Mouse (Mus musculus) bone marrow macrophage, adult 2 months (primary cell): ENCODE measurements at regions not wholly inside any gene's neighbourhood (a gene's known extent, or its start where the extent isn't known, plus 50 kb on each side); places are given as distances from the start of the nearest gene placed in this dataset.

ENCODE experiments used
- H3K27ac ChIP-seq: 2 replicates; pipeline ENCODE4 v1.5.1; 2012; ENCODE audit warnings: low read depth, low read length; ENCODE audit not compliant: insufficient read depth
- H3K4me1 ChIP-seq: 2 replicates; pipeline ENCODE4 v1.6.1; 2012; ENCODE audit warnings: low read length; ENCODE audit not compliant: control insufficient read depth, insufficient read depth
- H3K4me3 ChIP-seq: 2 replicates; pipeline ENCODE4 v1.5.1; 2012; ENCODE audit warnings: mild to moderate bottlenecking, low read length, moderate library complexity; ENCODE audit not compliant: insufficient read depth
- CTCF ChIP-seq: IDR thresholded peaks from 2 replicates; pipeline ENCODE4 v1.5.1; 2012; ENCODE audit warnings: low read depth, mild to moderate bottlenecking, low read length, moderate library complexity
- POLR2A ChIP-seq: IDR thresholded peaks from 2 replicates; pipeline ENCODE4 v1.6.1; 2012; ENCODE audit warnings: mild to moderate bottlenecking, low read depth, low read length, borderline replicate concordance

DNA sequence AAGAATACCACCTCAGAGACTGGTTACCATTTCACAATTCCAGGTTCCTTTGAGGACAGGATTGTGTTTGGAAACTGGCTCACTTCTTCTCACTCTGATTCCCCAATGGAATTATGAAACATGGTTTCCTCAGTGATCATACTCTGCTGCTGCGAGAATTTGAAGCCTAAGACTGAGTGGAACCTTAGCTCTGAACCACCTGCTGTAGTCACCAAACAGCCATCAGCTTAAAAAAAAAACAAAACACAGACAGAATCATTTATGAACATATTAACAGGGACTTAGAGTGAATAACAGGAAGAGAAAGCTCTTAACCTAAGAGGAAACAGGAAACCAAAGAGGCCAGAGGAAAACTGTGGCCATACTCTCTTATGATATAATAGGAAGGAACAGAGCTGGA lies 239.5 kb upstream of the Zfp386 start:
- no peak overlapping the region for H3K27ac ChIP-seq
- no peak overlapping the region for H3K4me3 ChIP-seq
- TF ChIP-seq CTCF = no peak
- no peak for TF ChIP-seq POLR2A
- peaks cover 4% of the 10 kb centered on the region; the same call in 1 of the 2 replicates for H3K4me1 ChIP-seq
